Mouse (Mus musculus) T-helper 2 cell (primary cell): ENCODE results near the gene Ccdc59.

ENCODE experiments used
- in situ Hi-C: fragments of 300-600 bp; cut with MboI, MseI; formaldehyde crosslinking; loops from one replicate; pipeline ENCODE4 v1.15.1; 2025; ENCODE audit warnings: high pct_unique_total_duplicates

Ccdc59 gene

GRCm38 (mm10) chr10:105840928-105841888, at the start of gene Ccdc59, which contains the start of gene Mettl25:
Gene Ccdc59, plus strand, starts transcription at chr10:105841067.
Gene Mettl25, minus strand, starts transcription at chr10:105841380.
- in situ Hi-C loops, result no loop called here

- in situ Hi-C loops, result no loop called here
Observed at GRCm38 (mm10) chr10:105793776-105794552, 46.9 kb upstream of the Ccdc59 start.

- in situ Hi-C loops, result no loop called here
Observed at GRCm38 (mm10) chr10:105797250-105797924, 43.5 kb upstream of the Ccdc59 start.

GRCm38 (mm10) chr10:105801147-105801546, 39.7 kb upstream of the Ccdc59 start:
- in situ Hi-C loops, result no loop called here

GRCm38 (mm10) chr10:105802132-105802531, 38.7 kb upstream of the Ccdc59 start:
- in situ Hi-C loops, result no loop called here

GRCm38 (mm10) chr10:105803461-105803860, 37.4 kb upstream of the Ccdc59 start:
- in situ Hi-C loops, result no loop called here

GRCm38 (mm10) chr10:105806259-105807010, 34.4 kb upstream of the Ccdc59 start:
- in situ Hi-C loops, result no loop called here

- in situ Hi-C loops, result no loop called here
Observed at GRCm38 (mm10) chr10:105834627-105835228, 6.1 kb upstream of the Ccdc59 start.

GRCm38 (mm10) chr10:105842574-105842973, 1.7 kb downstream of the Ccdc59 start:
- in situ Hi-C loops, result no loop called here

- in situ Hi-C loops, result loop anchor here (25.0 kb wide), 1 partner anchor 737 kb away; no protein-coding TSS in a partner anchor
Observed at GRCm38 (mm10) chr10:105850286-105850685, 9.4 kb downstream of the Ccdc59 start.

GRCm38 (mm10) chr10:105851136-105851535, 10.3 kb downstream of the Ccdc59 start:
- in situ Hi-C loops, result loop anchor here (25.0 kb wide), 1 partner anchor 736 kb away; no protein-coding TSS in a partner anchor

GRCm38 (mm10) chr10:105867312-105867711, 26.4 kb downstream of the Ccdc59 start:
- in situ Hi-C loops, result loop anchor here (25.0 kb wide), 1 partner anchor 720 kb away; no protein-coding TSS in a partner anchor
